Comparison of ENCODE assay signal across 31 mouse cellular contexts in genomic region chr15:101852571-101852970, GRCm38 (mm10). TPM values are rescaled to one million over a fixed set of nuclear protein-coding genes. Genes with fewer than 3 reads are reported as not detected.
"Had no signal": no experiment of that assay in that cellular context is flagged by ENCODE, and none has a peak within 500 bp of the region (broad histone marks: within the 10 kb centered on the region; RNA-seq: fewer than 3 reads in every experiment).

No protein-coding gene starts in this region.

- DNase-seq: kidney, adult 9 months; kidney, postnatal 14 days; kidney, postnatal 4 days; layer of hippocampus, adult 9-11 months; layer of hippocampus, postnatal 36 days; liver, embryonic 13.5 days; lung, adult 2 months; lung, postnatal 14 days; lung, postnatal 4 days; right cerebral cortex, postnatal 4 days; thymus, adult 2 months; thymus, postnatal 14 days; thymus, postnatal 4 days had no signal

- H3K4me3 ChIP-seq: left cerebral cortex, adult 2 months; liver, embryonic 13.5 days; midbrain, embryonic 15.5 days; neural tube, embryonic 12.5 days; neural tube, embryonic 15.5 days had no signal

- H3K4me2 ChIP-seq: liver, embryonic 13.5 days; midbrain, embryonic 11.5 days; midbrain, embryonic 15.5 days; neural tube, embryonic 12.5 days; neural tube, embryonic 15.5 days had no signal

- H3K9me3 ChIP-seq: liver, embryonic 13.5 days; midbrain, embryonic 15.5 days; neural tube, embryonic 12.5 days; neural tube, embryonic 15.5 days had no signal

- H3K9ac ChIP-seq: liver, embryonic 13.5 days; midbrain, embryonic 15.5 days; neural tube, embryonic 12.5 days; neural tube, embryonic 15.5 days had no signal

- H3K36me3 ChIP-seq: liver, embryonic 13.5 days; midbrain, embryonic 15.5 days; neural tube, embryonic 12.5 days; neural tube, embryonic 15.5 days had no signal

- ATAC-seq: midbrain, embryonic 15.5 days had no signal

- H3K27ac ChIP-seq: left cerebral cortex, adult 2 months; liver, embryonic 13.5 days; midbrain, embryonic 15.5 days; neural tube, embryonic 12.5 days; neural tube, embryonic 15.5 days had no signal

- H3K4me1 ChIP-seq: liver, embryonic 13.5 days; midbrain, embryonic 15.5 days; neural tube, embryonic 12.5 days had no signal

RNA-seq across cellular contexts. Expression of gene Krt1, which starts 2.0 kb away (rescaled TPM):
- total RNA-seq: liver, adult 2 months; megakaryocyte progenitor cell, adult 5-6 weeks; megakaryocyte-erythroid progenitor cell, adult 5-6 weeks had no signal
- polyA plus RNA-seq: liver, adult 2 months; liver, embryonic 13.5 days; liver, embryonic 16.5 days had no signal

RNA-seq across cellular contexts. Expression of gene Krt77, which starts 16.9 kb away (rescaled TPM):
- total RNA-seq: liver, adult 2 months; megakaryocyte progenitor cell, adult 5-6 weeks; megakaryocyte-erythroid progenitor cell, adult 5-6 weeks had no signal
- polyA plus RNA-seq: limb, embryonic 11.5 days; liver, adult 2 months; liver, embryonic 13.5 days; liver, embryonic 16.5 days; lung, adult 2 months; lung, embryonic 16.5 days; midbrain, embryonic 11.5 days; neural tube, embryonic 12.5 days had no signal

RNA-seq across cellular contexts. Expression of gene Krt2, which starts 34.6 kb away (rescaled TPM):
- total RNA-seq: liver, adult 2 months; megakaryocyte progenitor cell, adult 5-6 weeks; megakaryocyte-erythroid progenitor cell, adult 5-6 weeks had no signal
- polyA plus RNA-seq: kidney, embryonic 16.5 days; limb, embryonic 11.5 days; liver, adult 2 months; liver, embryonic 13.5 days; liver, embryonic 16.5 days; lung, adult 2 months; lung, embryonic 16.5 days; midbrain, embryonic 11.5 days; midbrain, embryonic 15.5 days; neural tube, embryonic 12.5 days; neural tube, embryonic 15.5 days; stomach, embryonic 14.5 days; stomach, postnatal 0 days had no signal

RNA-seq across cellular contexts. Expression of gene Krt76, which starts 40.1 kb away (rescaled TPM):
- total RNA-seq: layer of hippocampus, adult 18-20 months; layer of hippocampus, postnatal 36 days; left cerebral cortex, adult 2 months; left cerebral cortex, postnatal 10 days; left cerebral cortex, postnatal 36 days; liver, adult 2 months; megakaryocyte progenitor cell, adult 5-6 weeks; megakaryocyte-erythroid progenitor cell, adult 5-6 weeks had no signal
- polyA plus RNA-seq: kidney, embryonic 16.5 days; limb, embryonic 11.5 days; limb, embryonic 14.5 days; liver, adult 2 months; liver, embryonic 13.5 days; liver, embryonic 16.5 days; lung, embryonic 16.5 days; midbrain, embryonic 11.5 days; midbrain, embryonic 15.5 days; neural tube, embryonic 12.5 days; neural tube, embryonic 15.5 days; stomach, embryonic 14.5 days had no signal

RNA-seq across cellular contexts. Expression of gene Krt73, which starts 50.4 kb away (rescaled TPM):
- total RNA-seq: liver, adult 2 months; megakaryocyte progenitor cell, adult 5-6 weeks; megakaryocyte-erythroid progenitor cell, adult 5-6 weeks had no signal
- polyA plus RNA-seq: kidney, embryonic 16.5 days; limb, embryonic 11.5 days; liver, adult 2 months; liver, embryonic 13.5 days; liver, embryonic 16.5 days; lung, adult 2 months; lung, embryonic 16.5 days; stomach, embryonic 14.5 days; stomach, postnatal 0 days had no signal
